Mouse (Mus musculus): ENCODE results near the gene Apmap.

DNA sequence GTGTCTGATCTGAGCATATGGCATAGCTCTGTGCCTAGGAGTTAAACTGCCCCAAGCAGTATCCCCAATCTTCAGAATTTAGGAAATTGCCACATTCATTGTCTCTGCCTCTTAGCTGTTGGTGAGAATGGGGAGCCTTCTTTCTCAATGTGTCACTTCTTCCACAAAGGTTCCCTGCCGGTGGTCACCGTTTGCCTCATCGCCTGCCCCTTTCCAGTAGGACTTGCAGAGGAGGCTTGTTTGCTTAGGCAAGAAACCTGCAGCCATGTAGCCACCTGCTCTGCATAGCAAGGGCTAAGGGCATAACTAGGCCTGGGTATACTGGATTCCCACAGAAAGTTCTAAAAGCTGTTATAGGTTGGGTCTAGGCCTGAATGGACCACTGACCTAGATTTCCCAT is 35.9 kb downstream of the Apmap start:
- no peak for TF ChIP-seq CTCF (conservative IDR thresholded peaks at IDR 0.05; ENCODE audit: low read length)
- no peak for TF ChIP-seq NANOG (IDR thresholded peaks at IDR 0.05; ENCODE audit: borderline replicate concordance, low read length)
- no peak for TF ChIP-seq POU5F1 (IDR thresholded peaks at IDR 0.05; ENCODE audit: borderline replicate concordance, low read length)
